Comparison of ENCODE assay signal across 10 mouse cellular contexts in the genomic region with DNA sequence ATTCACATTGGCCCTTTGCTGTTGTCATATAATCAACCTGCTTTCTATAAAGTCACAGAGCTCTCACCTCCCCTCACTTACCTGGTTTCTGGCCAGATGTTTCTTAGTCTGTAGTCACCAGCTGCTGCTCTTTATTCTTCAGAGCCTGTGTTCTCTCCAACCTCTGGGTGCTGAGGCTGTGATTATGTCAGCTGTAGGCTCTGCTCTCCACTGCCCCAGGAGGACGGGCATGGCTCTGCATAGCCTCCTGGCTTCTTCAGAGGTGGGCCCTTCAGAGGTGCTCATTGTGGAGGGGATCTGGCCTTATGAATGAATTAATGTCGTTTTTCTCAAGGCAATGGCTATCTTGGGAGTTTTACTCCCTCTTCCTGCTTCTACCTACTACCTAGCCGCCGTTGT. TPM values are rescaled to one million over a fixed set of nuclear protein-coding genes. Genes with fewer than 3 reads are reported as not detected.
DNase-seq lines count a peak whose midpoint lies in the region; ATAC-seq and TF ChIP-seq lines count a peak whose summit lies in the region.
"Had no signal": no experiment of that assay in that cellular context is flagged by ENCODE, and none has a peak within 500 bp of the region (broad histone marks: within the 10 kb centered on the region; RNA-seq: fewer than 3 reads in every experiment).

No protein-coding gene starts in this region.

- DNase-seq in adrenal gland, postnatal 14 days: peak; percentile 21
- DNase-seq in adrenal gland, adult 8-10 months: no peak
- DNase-seq in layer of hippocampus, adult 2 months (ENCODE audit: low spot score in 2 of 2): no peak
- no peak for DNase-seq in layer of hippocampus, adult 9-10 months (ENCODE audit: low spot score)
- DNase-seq in MEL (ENCODE audit: low read depth, low spot score): peak; percentile 18
- no peak for DNase-seq in left cerebral cortex, postnatal 4 days

- WGBS in small intestine, adult 2 months: 84% methylated on average over 4 of the region's 4 CpGs

- TF ChIP-seq EP300 in MEL (IDR thresholded peaks at IDR 0.05; ENCODE audit: low read depth in 1 of 2, low read length in 2 of 2): no peak

- no peak for TF ChIP-seq POLR2A in MEL (IDR thresholded peaks at IDR 0.05; ENCODE audit: control insufficient read depth in 1 of 2, insufficient read depth in 1 of 2, low read depth in 1 of 2, low read length in 2 of 2, poor library complexity in 1 of 2)
- no peak for TF ChIP-seq POLR2A in small intestine, adult 2 months (IDR thresholded peaks at IDR 0.05; ENCODE audit: low read depth, low read length)

- H3K4me1 ChIP-seq in MEL (ENCODE audit: control insufficient read depth in 1 of 2, insufficient read depth in 2 of 2, low read length in 2 of 2): peaks cover 2 to 12% of the 10 kb centered on the region in 2 experiments; a peak in 3 of 4 replicates
- peaks cover 3% of the 10 kb centered on the region; the same call in 1 of the 2 replicates for H3K4me1 ChIP-seq in small intestine, adult 2 months (ENCODE audit: control insufficient read depth, insufficient read depth, insufficient read length, low read length)
- H3K4me1 ChIP-seq: limb, embryonic 10.5 days had no signal

- H3K36me3 ChIP-seq in MEL (ENCODE audit: control insufficient read depth in 1 of 2, insufficient read depth in 2 of 2, low read length in 2 of 2): peaks cover 0 to 6% of the 10 kb centered on the region in 2 experiments; a peak in 2 of 4 replicates
- H3K36me3 ChIP-seq in small intestine, adult 2 months (ENCODE audit: control insufficient read depth, insufficient read depth, low read length): no peaks in the 10 kb centered on the region
- H3K36me3 ChIP-seq: limb, embryonic 10.5 days had no signal

- intact Hi-C loops in left cerebral cortex, postnatal 4 days (cut with DNase I): loop anchor here (2.0 kb wide), 1 partner anchor 915 kb away; no protein-coding TSS in a partner anchor

- H3K9ac ChIP-seq in MEL (ENCODE audit: control insufficient read depth, low read depth, low read length, poor library complexity, severe bottlenecking): no peak overlapping the region

- peak; percentile 69 for TF ChIP-seq CTCF in layer of hippocampus, adult 2 months (conservative IDR thresholded peaks at IDR 0.05)
- TF ChIP-seq CTCF in MEL (IDR thresholded peaks at IDR 0.05 in 2 of 3, conservative IDR thresholded peaks at IDR 0.05 in 1 of 3; ENCODE audit: control insufficient read depth in 1 of 3, insufficient read depth in 1 of 3, low read depth in 2 of 3, low read length in 3 of 3, poor library complexity in 1 of 3, severe bottlenecking in 1 of 3): peak in 2 of 3 experiments; percentile 11 to 18; a peak in 2 of 6 replicates
- TF ChIP-seq CTCF in small intestine, adult 2 months (IDR thresholded peaks at IDR 0.05; ENCODE audit: extremely low read depth, insufficient read length, insufficient replicate concordance, low read depth, low read length): peak; percentile 16; the same call in 1 of the 2 replicates

- no peaks in the 10 kb centered on the region for H3K79me2 ChIP-seq in MEL (ENCODE audit: control insufficient read depth, insufficient read depth, low read length, poor library complexity)

- no peaks in the 10 kb centered on the region; a peak in 1 of 4 replicates for H3K27me3 ChIP-seq in MEL (ENCODE audit: control insufficient read depth in 1 of 2, insufficient read depth in 2 of 2, low read length in 2 of 2)
- no peaks in the 10 kb centered on the region for H3K27me3 ChIP-seq in small intestine, adult 2 months (ENCODE audit: control insufficient read depth, insufficient read depth, low read length)

- H3K4me3 ChIP-seq in layer of hippocampus, adult 2 months: no peak overlapping the region
- no peak overlapping the region for H3K4me3 ChIP-seq in MEL (ENCODE audit: control insufficient read depth in 1 of 2, insufficient read depth in 1 of 2, low read depth in 2 of 2, low read length in 2 of 2)
- H3K4me3 ChIP-seq in small intestine, adult 2 months (ENCODE audit: low read depth, low read length): no peak overlapping the region
- H3K4me3 ChIP-seq: limb, embryonic 10.5 days; myocyte had no signal

- no peaks in the 10 kb centered on the region for H3K9me3 ChIP-seq in MEL (replicated peaks; ENCODE audit: insufficient read depth, low read length)
- H3K9me3 ChIP-seq: limb, embryonic 10.5 days had no signal

- no peak; the same call in 1 of the 2 replicates for TF ChIP-seq RAD21 in MEL (IDR thresholded peaks at IDR 0.05; ENCODE audit: low read depth, low read length)

- no peak overlapping the region for H3K27ac ChIP-seq in layer of hippocampus, adult 2 months
- no peak overlapping the region for H3K27ac ChIP-seq in MEL (ENCODE audit: control insufficient read depth, low read depth, low read length)
- H3K27ac ChIP-seq in small intestine, adult 2 months (ENCODE audit: insufficient read depth, low read depth, low read length): no peak overlapping the region
- H3K27ac ChIP-seq: limb, embryonic 10.5 days had no signal

- ATAC-seq in activated CD4-positive, CD25-positive, alpha-beta regulatory T cell, adult 4 months: no peak

TF ChIP-seq in MEL, 35 proteins besides CTCF, POLR2A, EP300 and RAD21:
- TF ChIP-seq ELF1 (IDR thresholded peaks at IDR 0.05; ENCODE audit: low read depth, low read length) (no peak), SIN3A (IDR thresholded peaks at IDR 0.05; ENCODE audit: low read length) (no peak), TCF12 (IDR thresholded peaks at IDR 0.05; ENCODE audit: low read depth, low read length) (no peak), MAX (IDR thresholded peaks at IDR 0.05; ENCODE audit: low read length) (no peak), SMC3 (IDR thresholded peaks at IDR 0.05; ENCODE audit: low read depth, low read length) (no peak), CHD1 (IDR thresholded peaks at IDR 0.05; ENCODE audit: low read depth, low read length) (no peak), KAT2A (conservative IDR thresholded peaks at IDR 0.05; ENCODE audit: low read depth, low read length) (no peak), ZKSCAN1 (IDR thresholded peaks at IDR 0.05; ENCODE audit: low read depth, low read length) (no peak), USF2 (IDR thresholded peaks at IDR 0.05; ENCODE audit: borderline replicate concordance in 1 of 2, insufficient read depth in 1 of 2, low read depth in 1 of 2, low read length in 2 of 2) (no peak), HCFC1 (IDR thresholded peaks at IDR 0.05; ENCODE audit: low read depth, low read length) (no peak), RCOR1 (IDR thresholded peaks at IDR 0.05; ENCODE audit: low read depth, low read length) (no peak), MAFK (IDR thresholded peaks at IDR 0.05; ENCODE audit: borderline replicate concordance, low read depth, low read length) (no peak), USF1 (IDR thresholded peaks at IDR 0.05; ENCODE audit: low read depth, low read length) (no peak), ZC3H11A (IDR thresholded peaks at IDR 0.05; ENCODE audit: low read depth, low read length) (no peak), UBTF (IDR thresholded peaks at IDR 0.05; ENCODE audit: borderline replicate concordance, insufficient read depth, low read depth, low read length) (no peak), MYC (IDR thresholded peaks at IDR 0.05; ENCODE audit: low read depth, low read length) (no peak)
TF ChIP-seq in MEL: peak in this region for 0.

RNA-seq across cellular contexts. Expression of gene Eci2, which starts 4.8 kb away (rescaled TPM):
- total RNA-seq in adrenal gland, postnatal 14 days (2021): 164 and 182 TPM in 2 replicates
- 100 to 1,000 TPM; 103 to 129 (median 113) TPM for total RNA-seq in adrenal gland, adult 8-10 months (2022)
- 10 to 100 TPM; 46.8 to 51.7 TPM for total RNA-seq in layer of hippocampus, adult 2 months (2021)
- total RNA-seq in MEL (2012; rRNA removed): 70.2 and 74.8 TPM in 2 replicates
- 10 to 100 TPM in 1 of 2 experiments, not detected in 1; 81.1 TPM for polyA plus RNA-seq in MEL (2012; ENCODE audit: insufficient read depth in 1 of 2, insufficient read length in 2 of 2, low read depth in 1 of 2, low replicate concordance in 2 of 2, missing spikeins in 1 of 2)
- polyA plus RNA-seq in small intestine, adult 2 months (2012; rRNA removed): 8.6 and 14.9 TPM in 2 replicates
- polyA plus RNA-seq in activated CD4-positive, CD25-positive, alpha-beta regulatory T cell, adult 4 months (2017; shearing (Covaris generic)): 100 to 1,000 TPM; 103 to 110 TPM
- 10 to 100 TPM; 58.2 to 59.3 TPM for total RNA-seq in left cerebral cortex, postnatal 4 days (2021)

Comparison
In these comparisons a context has a peak if more than half of its experiments do, and no peak if none do; other contexts are left out.
1. DNase-seq: peak in adrenal gland, postnatal 14 days (single experiment) and MEL (single experiment); none in adrenal gland, adult 8-10 months (single experiment), layer of hippocampus, adult 2 months (0 of 2), layer of hippocampus, adult 9-10 months (single experiment) and left cerebral cortex, postnatal 4 days (single experiment).
2. CTCF ChIP-seq: peak in every context shown above with its lines; median percentile 69 in layer of hippocampus, adult 2 months; 16 in small intestine, adult 2 months; 14 in MEL.